8 mouse cellular contexts compared by ENCODE assay signal in the genomic region with DNA sequence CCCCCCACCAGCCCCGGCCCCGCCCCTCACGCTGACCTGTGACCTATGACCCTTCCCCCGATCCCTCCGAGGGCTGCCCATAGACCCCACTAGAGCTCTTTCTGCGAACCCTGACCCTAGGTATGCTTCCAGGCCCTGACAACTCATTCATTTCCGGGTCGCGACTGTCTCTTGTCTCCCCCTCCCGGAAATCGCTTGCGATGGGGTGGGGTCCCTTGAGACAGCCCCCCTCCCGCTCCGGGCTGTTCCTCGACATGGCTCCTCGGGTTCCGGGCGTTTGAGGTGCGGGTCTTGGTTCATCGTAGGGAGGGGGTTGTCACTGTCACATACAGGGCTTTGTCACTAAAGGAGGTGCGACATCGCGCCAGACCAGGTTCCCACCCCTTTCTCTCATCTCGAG. TPM values are rescaled to one million over a fixed set of nuclear protein-coding genes. Genes with fewer than 3 reads are reported as not detected.
DNase-seq lines count a peak whose midpoint lies in the region; ATAC-seq and TF ChIP-seq lines count a peak whose summit lies in the region.

No protein-coding gene starts in this region.

- H3K9me3 ChIP-seq in heart, embryonic 16.5 days (replicated peaks; ENCODE audit: control insufficient read depth, low read length): no peaks in the 10 kb centered on the region

- no peak for TF ChIP-seq CTCF in liver, adult 2 months (IDR thresholded peaks at IDR 0.05; ENCODE audit: low read depth, low read length)

- H3K4me1 ChIP-seq in liver, adult 2 months (ENCODE audit: control insufficient read depth, insufficient read depth, low read length): peaks cover 10% of the 10 kb centered on the region; the same call in 1 of the 2 replicates
- peaks cover 21% of the 10 kb centered on the region for H3K4me1 ChIP-seq in heart, embryonic 16.5 days (ENCODE audit: control insufficient read depth, insufficient read depth, low read length)

- peak overlapping the region; percentile 92 for H3K9ac ChIP-seq in liver, adult 2 months (ENCODE audit: low read depth, low read length)
- H3K9ac ChIP-seq in heart, embryonic 16.5 days (ENCODE audit: low read length): peak overlapping the region; percentile 91

- TF ChIP-seq POLR2A in liver, adult 2 months (IDR thresholded peaks at IDR 0.05; ENCODE audit: extremely low read depth, insufficient read depth, low read length): no peak

- DNase-seq in liver, adult 2 months (ENCODE audit: extremely low read depth, low read depth, low spot score): peak; percentile 40
- DNase-seq in liver: no peak
- peak; percentile 81 for DNase-seq in cerebellum, postnatal 10 days
- peak; percentile 53 to 76 for DNase-seq in kidney, postnatal 4 days
- peak; percentile 58 for DNase-seq in lung, postnatal 36 days
- peak; percentile 72 for DNase-seq in right cerebral cortex, postnatal 4 days

- 1% methylated on average over 24 of the region's 24 CpGs for WGBS in liver, adult 2 months
- under 1% methylated on average over 24 of the region's 24 CpGs for WGBS in heart, embryonic 16.5 days

- H3K4me3 ChIP-seq in liver, adult 2 months (ENCODE audit: insufficient read depth, low read depth, low read length): peak overlapping the region; percentile 86
- peak overlapping the region; percentile 84 for H3K4me3 ChIP-seq in heart, embryonic 16.5 days (ENCODE audit: low read length)

- H3K79me2 ChIP-seq in liver, adult 2 months (ENCODE audit: control insufficient read depth, insufficient read depth, low read length): peaks cover 13% of the 10 kb centered on the region; the same call in 1 of the 2 replicates

- no peaks in the 10 kb centered on the region for H3K27me3 ChIP-seq in liver, adult 2 months (ENCODE audit: control insufficient read depth, insufficient read depth, low read length)
- no peaks in the 10 kb centered on the region for H3K27me3 ChIP-seq in heart, embryonic 16.5 days (ENCODE audit: control insufficient read depth, insufficient read depth, low read length)

- no peaks in the 10 kb centered on the region for H3K36me3 ChIP-seq in liver, adult 2 months (ENCODE audit: control insufficient read depth, insufficient read depth, low read length)
- H3K36me3 ChIP-seq in heart, embryonic 16.5 days (ENCODE audit: control insufficient read depth, insufficient read depth): peaks cover 4% of the 10 kb centered on the region

- no peak for ATAC-seq in heart, embryonic 16.5 days (replicated peaks; ENCODE audit: extremely low read depth, insufficient read depth, low FRiP score)
- no peak for ATAC-seq in megakaryocyte progenitor cell, adult 5-6 weeks (replicated peaks; ENCODE audit: poor library complexity)

- H3K4me2 ChIP-seq in heart, embryonic 16.5 days (ENCODE audit: low read depth, low read length): peak overlapping the region; percentile 85

- H3K27ac ChIP-seq in liver, adult 2 months (replicated peaks; ENCODE audit: insufficient read depth, low read depth, low read length): no peak overlapping the region; the same call in 1 of the 2 replicates
- peak overlapping the region; percentile 62 for H3K27ac ChIP-seq in heart, embryonic 16.5 days (ENCODE audit: low read length)

RNA-seq across cellular contexts. Expression of gene Dda1, which starts 0.4 kb away (rescaled TPM):
- total RNA-seq in liver, adult 2 months (2014; rRNA removed): 7.7 and 8.3 TPM in 2 replicates
- polyA plus RNA-seq in liver, adult 2 months (2012; rRNA removed): 32.5 and 34.1 TPM in 2 replicates
- polyA plus RNA-seq in heart, embryonic 16.5 days (2015; fragmentation: Nextera tagmentation; extraction: Ambion mirVana): 78.2 and 83.7 TPM in 2 replicates
- 32.3 and 37.0 TPM in 2 replicates for total RNA-seq in megakaryocyte progenitor cell, adult 5-6 weeks (2015)
- 14.1 and 14.7 TPM in 2 replicates for total RNA-seq in megakaryocyte progenitor cell, adult 5-6 weeks (2017)

RNA-seq across cellular contexts. Expression of gene Mrpl34, which starts 4.7 kb away (rescaled TPM):
- 35.1 and 48.2 TPM in 2 replicates for total RNA-seq in liver, adult 2 months (2014; rRNA removed)
- polyA plus RNA-seq in liver, adult 2 months (2012; rRNA removed): 104 and 123 TPM in 2 replicates
- polyA plus RNA-seq in heart, embryonic 16.5 days (2015; fragmentation: Nextera tagmentation; extraction: Ambion mirVana): 175 and 192 TPM in 2 replicates
- 60.0 and 66.1 TPM in 2 replicates for total RNA-seq in megakaryocyte progenitor cell, adult 5-6 weeks (2015)
- 50.2 and 53.6 TPM in 2 replicates for total RNA-seq in megakaryocyte progenitor cell, adult 5-6 weeks (2017)

RNA-seq across cellular contexts. Expression of gene Abhd8, which starts 6.0 kb away (rescaled TPM):
- 3.1 and 5.0 TPM in 2 replicates for total RNA-seq in liver, adult 2 months (2014; rRNA removed)
- polyA plus RNA-seq in liver, adult 2 months (2012; rRNA removed): 6.7 and 11.7 TPM in 2 replicates
- 41.7 and 48.7 TPM in 2 replicates for polyA plus RNA-seq in heart, embryonic 16.5 days (2015; fragmentation: Nextera tagmentation; extraction: Ambion mirVana)
- total RNA-seq in megakaryocyte progenitor cell, adult 5-6 weeks (2015): 2.3 and 3.1 TPM in 2 replicates
- 8.2 and 8.3 TPM in 2 replicates for total RNA-seq in megakaryocyte progenitor cell, adult 5-6 weeks (2017)

RNA-seq across cellular contexts. Expression of gene Ano8, which starts 16.4 kb away (rescaled TPM):
- total RNA-seq in liver, adult 2 months (2014; rRNA removed): 2.3 and 3.8 TPM in 2 replicates
- polyA plus RNA-seq in liver, adult 2 months (2012; rRNA removed): 3.7 and 5.2 TPM in 2 replicates
- 0.37 and 0.76 TPM in 2 replicates for polyA plus RNA-seq in heart, embryonic 16.5 days (2015; fragmentation: Nextera tagmentation; extraction: Ambion mirVana)
- 0.22 and 0.64 TPM in 2 replicates for total RNA-seq in megakaryocyte progenitor cell, adult 5-6 weeks (2015)
- 3.1 and 3.6 TPM in 2 replicates for total RNA-seq in megakaryocyte progenitor cell, adult 5-6 weeks (2017)

RNA-seq across cellular contexts. Expression of gene Gtpbp3, which starts 18.5 kb away (rescaled TPM):
- 11.6 and 12.7 TPM in 2 replicates for total RNA-seq in liver, adult 2 months (2014; rRNA removed)
- 12.9 and 15.5 TPM in 2 replicates for polyA plus RNA-seq in liver, adult 2 months (2012; rRNA removed)
- 12.3 and 12.5 TPM in 2 replicates for polyA plus RNA-seq in heart, embryonic 16.5 days (2015; fragmentation: Nextera tagmentation; extraction: Ambion mirVana)
- total RNA-seq in megakaryocyte progenitor cell, adult 5-6 weeks (2015): 5.9 TPM in 2 replicates
- 23.4 and 26.5 TPM in 2 replicates for total RNA-seq in megakaryocyte progenitor cell, adult 5-6 weeks (2017)
